Mouse (Mus musculus) G1E (cell line): ENCODE measurements around the gene Ugt1a5.

Experiments used
- CTCF ChIP-seq: IDR thresholded peaks from 2 replicates; pipeline ENCODE4 v1.5.1; 2012; ENCODE audit warnings: low read depth, low read length, inconsistent platforms, mixed read lengths
- GATA1 ChIP-seq: IDR thresholded peaks from 2 replicates; pipeline ENCODE4 v1.6.1; 2012; ENCODE audit warnings: borderline replicate concordance, low read length, inconsistent platforms, mixed read lengths

DNA sequence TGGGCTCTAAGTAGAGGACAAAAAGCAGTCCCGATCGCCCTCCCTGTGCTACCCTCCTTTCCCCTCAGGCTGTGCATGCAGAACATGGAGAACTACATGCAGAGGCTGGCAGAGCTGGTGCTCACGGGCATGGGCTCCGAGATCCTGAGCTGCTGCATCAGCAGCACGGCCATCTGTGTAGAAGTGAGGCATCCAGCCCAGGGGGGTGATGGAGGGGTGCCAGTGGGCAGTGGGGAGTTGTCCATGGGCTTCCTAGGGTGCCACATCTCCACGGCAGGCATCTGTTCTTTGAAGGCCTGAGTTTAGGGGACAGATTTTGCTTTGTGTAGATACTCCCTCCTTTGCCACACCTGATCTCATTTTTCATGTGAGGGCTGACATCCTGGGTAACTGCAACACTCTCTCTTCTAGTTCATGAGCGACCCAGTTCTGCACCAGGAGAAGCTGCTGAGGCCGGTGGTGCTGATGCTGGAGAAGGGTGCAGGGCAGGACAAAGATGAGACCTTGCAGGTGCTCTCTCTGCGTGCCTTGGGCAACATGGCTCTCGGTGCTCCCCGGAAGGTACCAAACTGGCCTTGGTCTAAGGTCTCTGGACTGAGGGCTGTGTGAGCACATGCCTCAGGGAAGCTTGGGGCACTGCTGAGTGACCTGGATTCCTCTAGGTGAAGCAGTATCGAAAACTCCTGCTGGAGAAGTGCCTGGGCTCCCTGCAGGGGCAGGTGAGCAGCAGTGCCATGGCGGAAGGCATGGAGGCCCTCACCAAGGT is 90.4 kb downstream of the Ugt1a5 start:
- TF ChIP-seq CTCF (no peak), GATA1 (no peak)
